Mouse (Mus musculus): ENCODE results near the gene Nckap5. TPM values are rescaled to one million over a fixed set of nuclear protein-coding genes. Genes with fewer than 3 reads are reported as not detected.
A peak's percentile ranks its signal among the peaks of the same experiment; 100 is the strongest.

The Nckap5 gene
- total RNA-seq, 2 experiments from 2014 or later, result 17.7 to 22.7 TPM

DNA sequence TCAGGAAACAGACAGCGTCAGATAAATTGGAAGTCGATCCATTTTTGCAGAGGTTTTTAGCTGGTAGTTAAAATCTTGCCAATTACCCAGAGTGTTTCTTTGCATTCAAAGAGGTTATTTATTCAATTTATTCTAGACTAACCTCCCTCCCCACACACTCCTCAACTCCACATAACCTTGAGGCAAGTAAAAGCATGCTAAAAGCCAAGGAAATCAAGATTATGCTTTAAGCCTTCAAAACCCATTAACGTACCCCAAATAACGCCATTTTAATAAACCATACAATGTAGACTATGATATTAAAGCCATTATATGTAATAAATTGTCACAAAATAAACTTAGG is 129.7 kb downstream of the Nckap5 start:
- no peak for DNase-seq (ENCODE audit: low spot score in 2 of 2)

- no peak for DNase-seq (ENCODE audit: low spot score in 2 of 2)
Observed at GRCm38 (mm10) chr1:126700063-126700977, 130.3 kb downstream of the Nckap5 start.

DNA sequence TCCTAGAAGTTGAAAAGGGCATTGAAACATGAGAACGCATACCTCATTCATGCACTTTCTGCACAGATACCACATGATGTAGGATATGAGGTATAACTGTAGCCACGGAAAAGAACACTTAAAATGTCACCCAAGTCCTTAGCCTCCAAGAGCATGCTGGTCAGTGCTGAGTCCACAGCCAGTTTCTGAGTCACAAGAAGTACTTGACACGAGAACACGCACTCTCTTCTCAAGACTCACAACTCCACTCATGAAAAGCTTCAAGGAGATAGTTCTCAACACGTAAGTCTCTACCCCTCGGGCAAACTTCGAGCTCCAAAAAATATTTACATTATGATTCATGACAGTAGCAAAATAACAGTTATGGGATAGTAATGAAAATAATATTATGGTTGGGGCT is 137.0 kb downstream of the Nckap5 start:
- no peak for DNase-seq (ENCODE audit: low spot score in 2 of 2)

GRCm38 (mm10) chr1:126688593-126688992 is 142.0 kb downstream of the Nckap5 start:
- no peak for DNase-seq (ENCODE audit: low spot score in 2 of 2)

- peak in 1 of 2 experiments; percentile 45 for DNase-seq (ENCODE audit: low spot score in 2 of 2)
Observed at GRCm38 (mm10) chr1:126686678-126687077, 143.9 kb downstream of the Nckap5 start.

DNA sequence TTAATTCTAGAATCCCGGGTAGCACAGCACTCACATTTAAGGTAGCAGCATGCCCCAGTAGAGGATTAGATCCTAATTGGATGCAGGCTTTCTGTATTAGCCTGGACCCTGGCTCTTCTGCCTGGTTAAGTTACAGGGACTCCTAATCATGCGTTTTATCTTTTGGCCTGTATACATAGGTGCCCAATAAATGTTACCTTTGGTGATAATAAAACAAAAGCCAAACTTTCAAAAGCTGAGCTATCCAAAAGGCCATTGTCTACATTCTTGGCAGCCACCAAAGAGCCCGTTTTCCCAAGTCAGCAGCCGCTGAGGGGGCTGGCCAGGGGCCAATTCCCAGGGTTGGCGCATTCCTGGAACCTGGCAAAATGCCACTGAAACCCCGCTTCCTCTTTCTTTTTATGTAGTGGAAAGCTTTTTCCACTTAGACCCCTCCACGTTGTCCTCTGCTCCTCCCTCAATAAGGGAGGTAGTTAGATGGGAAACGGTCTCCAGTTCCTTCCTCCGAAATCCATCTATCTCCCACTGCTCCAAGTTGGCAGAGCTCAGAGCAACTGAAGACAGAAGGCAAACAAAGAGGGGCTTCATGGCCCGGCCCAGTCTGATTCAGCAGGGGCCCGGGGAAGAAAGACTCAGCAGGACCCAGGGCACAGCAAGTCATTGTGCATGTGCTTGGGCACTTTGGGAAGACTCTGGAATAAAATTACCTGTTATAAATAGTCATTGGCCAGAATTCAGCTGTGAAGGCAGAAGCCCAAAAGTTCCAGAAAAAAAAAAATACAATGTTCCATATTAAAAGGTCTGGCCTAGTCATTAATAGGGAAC is 146.8 kb downstream of the Nckap5 start:
- DNase-seq (ENCODE audit: low spot score in 2 of 2), result peak; percentile 74 to 84

GRCm38 (mm10) chr1:126681773-126682172 is 148.8 kb downstream of the Nckap5 start:
- no peak for DNase-seq (ENCODE audit: low spot score in 2 of 2)

- no peak for DNase-seq (ENCODE audit: low spot score in 2 of 2)
Observed at GRCm38 (mm10) chr1:126679348-126679747, 151.3 kb downstream of the Nckap5 start.

GRCm38 (mm10) chr1:126677280-126677679 is 153.3 kb downstream of the Nckap5 start:
- DNase-seq (ENCODE audit: low spot score in 2 of 2), result no peak

GRCm38 (mm10) chr1:126676769-126677168 is 153.8 kb downstream of the Nckap5 start:
- no peak for DNase-seq (ENCODE audit: low spot score in 2 of 2)

DNA sequence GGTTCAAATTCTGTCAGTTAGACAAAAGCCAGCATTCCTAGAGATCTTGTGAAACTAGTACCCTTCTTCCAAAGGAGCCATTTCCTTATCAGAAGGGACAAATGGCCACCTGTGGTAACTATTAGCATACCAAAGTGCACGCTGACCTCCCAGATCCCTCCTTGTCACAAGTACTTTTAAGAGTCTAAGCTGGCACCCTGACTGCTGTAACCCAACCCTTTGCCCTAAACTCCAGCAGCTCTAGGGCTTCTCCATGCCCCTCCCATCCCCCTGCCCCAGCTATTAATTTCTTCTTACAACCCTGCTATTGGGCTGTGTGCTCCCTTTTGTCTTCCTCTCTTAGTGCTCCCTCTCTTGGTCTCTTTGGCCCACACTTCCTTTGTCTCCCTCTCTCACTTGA is 155.5 kb downstream of the Nckap5 start:
- DNase-seq (ENCODE audit: low spot score in 2 of 2), result no peak

GRCm38 (mm10) chr1:126673238-126673637 is 157.4 kb downstream of the Nckap5 start:
- no peak for DNase-seq (ENCODE audit: low spot score in 2 of 2)

GRCm38 (mm10) chr1:126670507-126670906 is 160.1 kb downstream of the Nckap5 start:
- DNase-seq (ENCODE audit: low spot score in 2 of 2), result no peak

DNA sequence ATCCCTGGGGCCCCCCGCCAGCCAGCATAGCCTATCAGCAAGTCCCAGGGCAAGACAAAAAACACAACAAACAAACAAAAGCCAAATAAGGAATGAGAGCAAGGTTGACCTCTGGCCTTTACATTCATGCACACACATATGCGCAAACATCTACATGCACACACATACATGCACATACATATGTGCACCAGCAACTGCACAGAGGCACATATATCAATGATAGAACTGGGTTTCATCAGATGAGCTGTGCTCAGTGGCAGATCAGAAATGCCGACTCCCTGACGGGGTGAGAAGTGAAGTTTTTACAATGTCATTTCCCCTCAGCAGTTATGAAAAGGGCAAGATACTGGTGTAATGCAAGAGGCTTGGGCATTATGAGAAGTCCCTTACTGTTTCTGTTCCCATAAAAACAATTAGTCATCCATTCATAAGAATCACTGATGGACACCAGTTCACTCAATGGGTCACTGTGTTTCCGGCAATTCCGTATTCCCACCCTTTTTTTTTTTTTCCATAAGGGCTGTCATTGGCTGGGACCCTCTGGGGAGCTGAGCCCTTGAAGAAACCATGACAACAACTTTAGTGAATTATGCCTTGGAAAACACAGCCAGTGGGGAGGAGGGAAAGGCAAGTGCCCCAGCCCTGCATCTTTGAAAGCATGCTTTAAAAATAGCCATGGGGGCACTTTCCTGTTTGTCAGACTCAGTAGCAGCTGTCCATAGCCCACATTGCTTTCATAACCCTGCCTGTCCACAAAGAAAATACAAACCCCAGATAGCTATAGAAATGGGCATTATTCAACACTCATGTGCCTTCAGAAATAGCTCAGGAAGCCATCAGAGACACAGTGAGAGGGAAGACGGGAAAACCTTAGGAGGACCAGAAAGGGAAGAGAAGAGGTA is 170.2 kb downstream of the Nckap5 start:
- DNase-seq (ENCODE audit: low spot score in 2 of 2), result no peak

DNA sequence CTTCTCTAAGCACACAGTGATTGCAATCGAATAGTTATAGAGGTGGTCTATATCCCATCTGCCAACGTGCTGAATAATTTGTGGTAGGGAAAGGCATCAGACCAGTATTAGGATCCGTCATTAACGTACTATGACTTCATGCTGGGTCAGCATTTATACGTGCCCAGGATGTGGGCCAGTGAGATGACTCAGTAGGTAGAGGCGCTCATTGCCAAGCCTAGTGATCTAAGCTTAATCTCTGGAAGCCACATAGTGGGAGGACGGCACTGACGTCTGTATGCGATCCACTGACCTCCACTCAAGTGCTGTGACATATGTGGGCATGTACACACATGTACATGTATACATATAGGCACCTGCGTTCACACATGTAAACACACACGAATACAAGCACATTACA is 171.9 kb downstream of the Nckap5 start:
- DNase-seq (ENCODE audit: low spot score in 2 of 2), result no peak

DNA sequence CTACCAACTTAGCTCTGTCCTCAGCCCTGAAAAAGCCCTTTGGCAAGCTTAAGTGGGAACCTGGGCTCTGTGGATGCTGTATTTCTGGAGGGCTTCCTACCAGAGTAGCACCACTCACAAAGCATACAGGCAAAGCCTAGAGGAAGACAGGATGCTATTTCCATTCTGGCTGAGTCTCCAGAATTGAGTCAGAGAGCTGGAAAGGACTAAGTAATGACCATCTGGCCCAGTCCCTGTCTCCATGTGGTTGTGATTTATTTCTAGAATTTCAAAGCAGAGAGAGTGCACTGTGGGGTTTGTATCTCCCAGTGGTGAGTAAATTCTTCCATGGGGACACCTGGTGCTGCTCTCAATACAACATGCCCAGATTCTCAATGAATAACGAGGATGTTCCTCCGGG is 174.4 kb downstream of the Nckap5 start:
- DNase-seq (ENCODE audit: low spot score in 2 of 2), result peak; percentile 38 to 54

- DNase-seq (ENCODE audit: low spot score in 2 of 2), result no peak
Observed at GRCm38 (mm10) chr1:126652085-126652484, 178.5 kb downstream of the Nckap5 start.

DNA sequence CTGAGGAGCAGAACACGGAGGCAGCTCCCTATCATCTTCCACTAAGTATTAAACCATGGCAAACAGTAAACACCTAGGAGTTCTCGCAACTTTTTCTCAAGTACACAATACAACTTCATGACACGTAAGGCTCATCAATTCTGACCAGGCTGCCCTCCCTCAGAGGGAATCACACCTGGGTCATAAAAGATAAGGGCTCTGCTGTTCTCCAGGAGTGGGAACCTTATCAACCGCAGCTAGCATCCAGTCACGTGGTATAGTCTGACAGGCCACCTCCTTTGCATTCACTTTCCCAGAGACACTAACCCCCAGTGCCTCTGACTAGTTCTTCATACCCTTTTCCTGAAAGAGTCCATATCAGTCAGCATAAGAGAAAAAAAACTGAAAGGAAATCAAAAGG is 179.8 kb downstream of the Nckap5 start:
- DNase-seq (ENCODE audit: low spot score in 2 of 2), result no peak

- no peak for DNase-seq (ENCODE audit: low spot score in 2 of 2)
Observed at GRCm38 (mm10) chr1:126642751-126643150, 187.8 kb downstream of the Nckap5 start.

- no peak for DNase-seq (ENCODE audit: low spot score in 2 of 2)
Observed at GRCm38 (mm10) chr1:126639463-126639862, 191.1 kb downstream of the Nckap5 start.

- no peak for DNase-seq (ENCODE audit: low spot score in 2 of 2)
Observed at GRCm38 (mm10) chr1:126637515-126637914, 193.1 kb downstream of the Nckap5 start.

All from layer of hippocampus, postnatal 10 days (tissue).